In genomic region chr5:57742924-57743323, GRCm38 (mm10) we compare ENCODE assay signal across 11 mouse cellular contexts. TPM values are rescaled to one million over a fixed set of nuclear protein-coding genes. Genes with fewer than 3 reads are reported as not detected.
DNase-seq lines count a peak whose midpoint lies in the region; ATAC-seq and TF ChIP-seq lines count a peak whose summit lies in the region.
"Had no signal": no experiment of that assay in that cellular context is flagged by ENCODE, and none has a peak within 500 bp of the region (broad histone marks: within the 10 kb centered on the region; RNA-seq: fewer than 3 reads in every experiment).

No protein-coding gene starts in this region.

- H3K4me2 ChIP-seq in midbrain, embryonic 15.5 days: no peak overlapping the region
- H3K4me2 ChIP-seq: embryonic facial prominence, embryonic 13.5 days; hindbrain, embryonic 13.5 days; lung, embryonic 15.5 days had no signal

- H3K36me3 ChIP-seq in heart, adult 2 months (ENCODE audit: control insufficient read depth, insufficient read depth, low read length): peaks cover 13% of the 10 kb centered on the region
- no peaks in the 10 kb centered on the region for H3K36me3 ChIP-seq in liver, adult 2 months (ENCODE audit: control insufficient read depth, insufficient read depth, low read length)
- no peaks in the 10 kb centered on the region for H3K36me3 ChIP-seq in midbrain, embryonic 15.5 days (replicated peaks)
- H3K36me3 ChIP-seq: embryonic facial prominence, embryonic 13.5 days; hindbrain, embryonic 13.5 days; lung, embryonic 15.5 days had no signal

- H3K27ac ChIP-seq in heart, adult 2 months: peak overlapping the region; percentile 92
- no peak overlapping the region for H3K27ac ChIP-seq in liver, adult 2 months (replicated peaks; ENCODE audit: insufficient read depth, low read depth, low read length)
- H3K27ac ChIP-seq in midbrain, embryonic 15.5 days: no peak overlapping the region
- H3K27ac ChIP-seq: embryonic facial prominence, embryonic 13.5 days; hindbrain, embryonic 13.5 days; lung, embryonic 15.5 days had no signal

- no peak for ATAC-seq in CD4-positive, CD25-positive, alpha-beta regulatory T cell, adult 4 months
- no peak for ATAC-seq in midbrain, embryonic 15.5 days (replicated peaks)

- no peaks in the 10 kb centered on the region; the same call in none of the 2 replicates for H3K4me1 ChIP-seq in heart, adult 2 months (ENCODE audit: control insufficient read depth, insufficient read depth, low read length)
- H3K4me1 ChIP-seq in liver, adult 2 months (ENCODE audit: control insufficient read depth, insufficient read depth, low read length): peaks cover 2% of the 10 kb centered on the region
- H3K4me1 ChIP-seq in midbrain, embryonic 15.5 days: 0 out of 2 replicates have a peak, but pooled peaks cover 3% of the 10 kb centered on the region
- H3K4me1 ChIP-seq: embryonic facial prominence, embryonic 13.5 days; lung, embryonic 15.5 days had no signal

- no peaks in the 10 kb centered on the region for H3K9me3 ChIP-seq in midbrain, embryonic 15.5 days
- H3K9me3 ChIP-seq: embryonic facial prominence, embryonic 13.5 days; hindbrain, embryonic 13.5 days; lung, embryonic 15.5 days had no signal

- WGBS in heart, adult 2 months: 10% methylated on average over 6 of the region's 6 CpGs
- WGBS in liver, adult 2 months: 14% methylated on average over 6 of the region's 6 CpGs
- WGBS in midbrain, embryonic 15.5 days: 30% methylated on average over 6 of the region's 6 CpGs

- peak; percentile 49 for TF ChIP-seq CTCF in heart, adult 2 months (IDR thresholded peaks at IDR 0.05)
- peak; percentile 9; the same call in 1 of the 2 replicates for TF ChIP-seq CTCF in liver, adult 2 months (IDR thresholded peaks at IDR 0.05; ENCODE audit: low read depth, low read length)

- peak; percentile 70 for TF ChIP-seq POLR2A in heart, adult 2 months (IDR thresholded peaks at IDR 0.05; ENCODE audit: insufficient read depth, low read depth, low read length)
- no peak for TF ChIP-seq POLR2A in liver, adult 2 months (IDR thresholded peaks at IDR 0.05; ENCODE audit: extremely low read depth, insufficient read depth, low read length)

- intact Hi-C loops in gastrocnemius, postnatal 36 days (cut with DNase I): no loop called here
- intact Hi-C loops in heart, adult 2 months (cut with DNase I): loop anchor here (2.0 to 10.0 kb wide), 2 partner anchors 22 to 202 kb away; no protein-coding TSS in a partner anchor

- H3K4me3 ChIP-seq in heart, adult 2 months: no peak overlapping the region
- H3K4me3 ChIP-seq in liver, adult 2 months (ENCODE audit: insufficient read depth, low read depth, low read length): no peak overlapping the region
- no peak overlapping the region for H3K4me3 ChIP-seq in midbrain, embryonic 15.5 days
- H3K4me3 ChIP-seq: embryonic facial prominence, embryonic 13.5 days; hindbrain, embryonic 13.5 days; lung, embryonic 15.5 days had no signal

- TF ChIP-seq EP300 in heart, adult 2 months (IDR thresholded peaks at IDR 0.05; ENCODE audit: insufficient read depth, low read depth, low read length): peak; percentile 97

- H3K9ac ChIP-seq in heart, adult 2 months (ENCODE audit: low read depth, low read length): no peak overlapping the region
- H3K9ac ChIP-seq in liver, adult 2 months (ENCODE audit: low read depth, low read length): no peak overlapping the region
- no peak overlapping the region for H3K9ac ChIP-seq in midbrain, embryonic 15.5 days
- H3K9ac ChIP-seq: embryonic facial prominence, embryonic 13.5 days; hindbrain, embryonic 13.5 days; lung, embryonic 15.5 days had no signal

- peak; percentile 15 for DNase-seq in gastrocnemius, adult 18-20 months (ENCODE audit: low spot score)
- DNase-seq in gastrocnemius, postnatal 36 days: no peak
- DNase-seq in cerebellum, adult 18-20 months: peak; percentile 36 to 39
- peak; percentile 51 to 79 for DNase-seq in heart, adult 2 months
- peak; percentile 23 for DNase-seq in liver, adult 2 months (ENCODE audit: extremely low read depth, low read depth, low spot score)
- no peak for DNase-seq in gastrocnemius, adult 8-10 months (ENCODE audit: low spot score in 2 of 2)

- no peaks in the 10 kb centered on the region for H3K27me3 ChIP-seq in heart, adult 2 months (ENCODE audit: control insufficient read depth, insufficient read depth, low read length)
- H3K27me3 ChIP-seq in liver, adult 2 months (ENCODE audit: control insufficient read depth, insufficient read depth, low read length): no peaks in the 10 kb centered on the region
- H3K27me3 ChIP-seq in midbrain, embryonic 15.5 days (replicated peaks): no peaks in the 10 kb centered on the region
- H3K27me3 ChIP-seq: embryonic facial prominence, embryonic 13.5 days; hindbrain, embryonic 13.5 days; lung, embryonic 15.5 days had no signal

- H3K79me2 ChIP-seq in heart, adult 2 months (replicated peaks; ENCODE audit: control insufficient read depth, insufficient read depth, low read length): no peaks in the 10 kb centered on the region; the same call in 1 of the 2 replicates
- no peaks in the 10 kb centered on the region for H3K79me2 ChIP-seq in liver, adult 2 months (ENCODE audit: control insufficient read depth, insufficient read depth, low read length)

RNA-seq across cellular contexts. Expression of gene Pcdh7, which starts 25.2 kb away (rescaled TPM):
- total RNA-seq in gastrocnemius, adult 18-20 months (2021): 1 to 10 TPM; 2.5 to 3.7 TPM
- total RNA-seq in gastrocnemius, postnatal 36 days (2021): 1 to 10 TPM; 2.2 to 4.7 TPM
- 100 to 1,000 TPM in 1 of 2 experiments, 10 to 100 TPM in 1; 82.7 to 107 TPM for total RNA-seq in heart, adult 2 months (2021)
- polyA plus RNA-seq in heart, adult 2 months (2012; rRNA removed): 44.0 and 72.3 TPM in 2 replicates
- 1.3 and 1.5 TPM in 2 replicates for total RNA-seq in liver, adult 2 months (2014; rRNA removed)
- polyA plus RNA-seq in liver, adult 2 months (2012; rRNA removed): 0.29 and 0.32 TPM in 2 replicates
- under 1 TPM in 1 of 2 experiments, not detected in 1; 0.06 TPM for polyA plus RNA-seq in CD4-positive, CD25-positive, alpha-beta regulatory T cell, adult 4 months (2017; shearing (Covaris generic))
- 1 to 10 TPM; 1.7 to 2.5 (median 2.1) TPM for total RNA-seq in gastrocnemius, adult 8-10 months (2022)
- 25.4 and 28.1 TPM in 2 replicates for polyA plus RNA-seq in midbrain, embryonic 15.5 days (2015; fragmentation: Nextera tagmentation; extraction: Ambion mirVana)

Comparison
In these comparisons a context has a peak if more than half of its experiments do, and no peak if none do; other contexts are left out.
1. DNase-seq: peak in gastrocnemius, adult 18-20 months (single experiment), cerebellum, adult 18-20 months (2 of 2), heart, adult 2 months (2 of 2) and liver, adult 2 months (single experiment); none in gastrocnemius, postnatal 36 days (0 of 2) and gastrocnemius, adult 8-10 months (0 of 2).
2. RNA of gene Pcdh7, which starts 25.2 kb away (total RNA-seq): 82.7 to 107 TPM in heart, adult 2 months; 2.2 to 4.7 TPM in gastrocnemius, postnatal 36 days, 2.5 to 3.7 TPM in gastrocnemius, adult 18-20 months, 1.7 to 2.5 TPM in gastrocnemius, adult 8-10 months and 1.3 to 1.5 TPM in liver, adult 2 months; every median in the first group is over 10 times any median in the second.